Comparison of ENCODE assay signal across 8 mouse cellular contexts in genomic region chr8:104101415-104101814, GRCm38 (mm10). TPM values are rescaled to one million over a fixed set of nuclear protein-coding genes. Genes with fewer than 3 reads are reported as not detected.
DNase-seq lines count a peak whose midpoint lies in the region; ATAC-seq lines count a peak whose summit lies in the region.

TSS of gene Cdh5 (plus strand) at chr8:104101625.

- intact Hi-C loops in left cerebral cortex, postnatal 4 days (cut with DNase I), result no loop called here

- no peaks in the 10 kb centered on the region for H3K9me3 ChIP-seq in forebrain, embryonic 10.5 days
- H3K9me3 ChIP-seq in forebrain, embryonic 15.5 days, result no peaks in the 10 kb centered on the region
- no peaks in the 10 kb centered on the region for H3K9me3 ChIP-seq in hindbrain, embryonic 13.5 days
- H3K9me3 ChIP-seq in midbrain, embryonic 11.5 days (ENCODE audit: control insufficient read depth, low read length), result no peaks in the 10 kb centered on the region

- WGBS in forebrain, embryonic 10.5 days, result 78% methylated on average over 8 of the region's 8 CpGs
- 71% methylated on average over 8 of the region's 8 CpGs for WGBS in forebrain, embryonic 15.5 days
- 74% methylated on average over 8 of the region's 8 CpGs for WGBS in hindbrain, embryonic 13.5 days
- 70% methylated on average over 8 of the region's 8 CpGs for WGBS in midbrain, embryonic 11.5 days

- H3K36me3 ChIP-seq in forebrain, embryonic 10.5 days (replicated peaks), result no peaks in the 10 kb centered on the region
- H3K36me3 ChIP-seq in forebrain, embryonic 15.5 days, result no peaks in the 10 kb centered on the region
- no peaks in the 10 kb centered on the region for H3K36me3 ChIP-seq in hindbrain, embryonic 13.5 days
- no peaks in the 10 kb centered on the region for H3K36me3 ChIP-seq in midbrain, embryonic 11.5 days (ENCODE audit: control insufficient read depth, insufficient read depth, low read length)

- no peak for ATAC-seq in forebrain, embryonic 15.5 days (replicated peaks)
- no peak; the same call in 1 of the 2 replicates for ATAC-seq in hindbrain, embryonic 13.5 days (ENCODE audit: low FRiP score)
- ATAC-seq in midbrain, embryonic 11.5 days (ENCODE audit: low FRiP score), result no peak

- H3K4me3 ChIP-seq in forebrain, embryonic 10.5 days, result peak within 1 kb of the TSS; percentile 23
- no peak within 1 kb of the TSS for H3K4me3 ChIP-seq in forebrain, embryonic 15.5 days
- H3K4me3 ChIP-seq in hindbrain, embryonic 13.5 days, result peak within 1 kb of the TSS; percentile 14; the same call in 1 of the 2 replicates
- no peak within 1 kb of the TSS for H3K4me3 ChIP-seq in midbrain, embryonic 11.5 days (ENCODE audit: low read depth, low read length)

- H3K27ac ChIP-seq in forebrain, embryonic 10.5 days, result peak within 1 kb of the TSS; percentile 9; the same call in 1 of the 2 replicates
- H3K27ac ChIP-seq in forebrain, embryonic 15.5 days (replicated peaks), result no peak within 1 kb of the TSS
- no peak within 1 kb of the TSS; the same call in 1 of the 2 replicates for H3K27ac ChIP-seq in hindbrain, embryonic 13.5 days
- H3K27ac ChIP-seq in midbrain, embryonic 11.5 days (ENCODE audit: low read depth, low read length), result no peak within 1 kb of the TSS

- peaks cover 19% of the 10 kb centered on the region for H3K4me1 ChIP-seq in forebrain, embryonic 10.5 days
- 0 out of 2 replicates have a peak, but pooled peaks cover 3% of the 10 kb centered on the region for H3K4me1 ChIP-seq in forebrain, embryonic 15.5 days
- peaks cover 12% of the 10 kb centered on the region for H3K4me1 ChIP-seq in hindbrain, embryonic 13.5 days (replicated peaks)
- H3K4me1 ChIP-seq in midbrain, embryonic 11.5 days (ENCODE audit: control insufficient read depth, insufficient read depth, low read length), result no peaks in the 10 kb centered on the region

- H3K4me2 ChIP-seq in forebrain, embryonic 15.5 days (replicated peaks), result no peak within 1 kb of the TSS
- peak within 1 kb of the TSS; percentile 10; the same call in 1 of the 2 replicates for H3K4me2 ChIP-seq in hindbrain, embryonic 13.5 days
- no peak within 1 kb of the TSS for H3K4me2 ChIP-seq in midbrain, embryonic 11.5 days

- H3K27me3 ChIP-seq in forebrain, embryonic 10.5 days (ENCODE audit: poor library complexity, severe bottlenecking), result no peaks in the 10 kb centered on the region
- H3K27me3 ChIP-seq in forebrain, embryonic 15.5 days, result no peaks in the 10 kb centered on the region
- H3K27me3 ChIP-seq in hindbrain, embryonic 13.5 days, result no peaks in the 10 kb centered on the region
- no peaks in the 10 kb centered on the region for H3K27me3 ChIP-seq in midbrain, embryonic 11.5 days (ENCODE audit: control insufficient read depth, insufficient read depth, low read length)

- no peak for DNase-seq in forebrain, embryonic 10.5 days (ENCODE audit: extremely low spot score, low spot score)
- peak in 1 of 2 experiments; percentile 24 for DNase-seq in gastrocnemius, adult 8-10 months (ENCODE audit: low spot score in 2 of 2)
- DNase-seq in left cerebral cortex, postnatal 4 days, result no peak
- DNase-seq in midbrain, embryonic 11.5 days (ENCODE audit: low spot score, missing footprints), result no peak
- DNase-seq in right cerebral cortex, postnatal 4 days, result no peak
- no peak for DNase-seq in cerebellum, postnatal 14 days

- H3K9ac ChIP-seq in forebrain, embryonic 15.5 days (replicated peaks), result no peak within 1 kb of the TSS
- no peak within 1 kb of the TSS; the same call in 1 of the 2 replicates for H3K9ac ChIP-seq in hindbrain, embryonic 13.5 days
- no peak within 1 kb of the TSS for H3K9ac ChIP-seq in midbrain, embryonic 11.5 days (ENCODE audit: low read length)

RNA-seq across cellular contexts. Expression of gene Cdh5, which starts in this region (rescaled TPM):
- polyA plus RNA-seq in forebrain, embryonic 10.5 days (2016; fragmentation: Nextera tagmentation; extraction: Ambion mirVana), result 12.5 and 14.3 TPM in 2 replicates
- polyA plus RNA-seq in forebrain, embryonic 15.5 days (2015; fragmentation: Nextera tagmentation; extraction: Ambion mirVana), result 9.0 and 9.3 TPM in 2 replicates
- total RNA-seq in gastrocnemius, adult 8-10 months (2022), result 10 to 100 TPM; 25.8 to 39.6 (median 26.4) TPM
- polyA plus RNA-seq in hindbrain, embryonic 13.5 days (2015; fragmentation: Nextera tagmentation; extraction: Ambion mirVana), result 14.6 and 16.5 TPM in 2 replicates
- total RNA-seq in left cerebral cortex, postnatal 4 days (2021), result 10 to 100 TPM; 21.8 to 24.4 TPM
- polyA plus RNA-seq in midbrain, embryonic 11.5 days (2014; fragmentation: Nextera tagmentation; extraction: Ambion mirVana), result 18.0 and 19.0 TPM in 2 replicates

Comparison
In these comparisons a context has a peak if more than half of its experiments do, and no peak if none do; other contexts are left out.
1. H3K4me3 ChIP-seq: peak in forebrain, embryonic 10.5 days (single experiment) and hindbrain, embryonic 13.5 days (single experiment); none in forebrain, embryonic 15.5 days (single experiment) and midbrain, embryonic 11.5 days (single experiment).